Mouse (Mus musculus): Measurements from ENCODE around the gene Gal3st4. TPM values are rescaled to one million over a fixed set of nuclear protein-coding genes. Genes with fewer than 3 reads are reported as not detected.
A peak's percentile ranks its signal among the peaks of the same experiment; 100 is the strongest.

Gene Gal3st4
- polyA plus RNA-seq, 1 experiment from 2014 or later: 2.3 TPM

- H3K36me3 ChIP-seq (ENCODE audit: insufficient read depth, low read length): peaks cover 6% of the 10 kb centered on the region; the same call in 1 of the 2 replicates
- peak within 1 kb of the TSS; percentile 75 for H3K4me3 ChIP-seq (ENCODE audit: low read length)
- H3K27me3 ChIP-seq (ENCODE audit: insufficient read depth, low read length): no peaks in the 10 kb centered on the region
- H3K4me1 ChIP-seq (ENCODE audit: insufficient read depth, low read length): peaks cover 35% of the 10 kb centered on the region
- H3K4me2 ChIP-seq (replicated peaks; ENCODE audit: low read depth, low read length): peak within 1 kb of the TSS; percentile 77
- H3K9ac ChIP-seq (replicated peaks; ENCODE audit: low read length): peak within 1 kb of the TSS; percentile 76
- WGBS: under 1% methylated on average over 56 of the region's 56 CpGs
- peaks cover 5% of the 10 kb centered on the region; the same call in 1 of the 2 replicates for H3K9me3 ChIP-seq (ENCODE audit: low read length)
- peak within 1 kb of the TSS; percentile 9; the same call in 1 of the 2 replicates for H3K27ac ChIP-seq (ENCODE audit: low read length)
- ATAC-seq (ENCODE audit: low FRiP score, low TSS enrichment): peak; percentile 99
Measured at GRCm38 (mm10) chr5:138279585-138280424, 7.2 kb upstream of the Gal3st4 start, which contains the start of the genes Gm43720, Gpc2 and Stag3. TSS of gene Gm43720 (minus strand) at chr5:138279958. TSS of gene Gpc2 (minus strand) at chr5:138280005. TSS of gene Stag3 (plus strand) at chr5:138280240.

- Histone ChIP-seq H3K9me3 (ENCODE audit: low read length) (peaks cover 5% of the 10 kb centered on the region; the same call in 1 of the 2 replicates), H3K36me3 (ENCODE audit: insufficient read depth, low read length) (peaks cover 11% of the 10 kb centered on the region; the same call in 1 of the 2 replicates), H3K4me2 (replicated peaks; ENCODE audit: low read depth, low read length) (no peak overlapping the region), H3K27ac (ENCODE audit: low read length) (no peak overlapping the region), H3K4me1 (ENCODE audit: insufficient read depth, low read length) (peaks cover 38% of the 10 kb centered on the region), H3K4me3 (ENCODE audit: low read length) (no peak overlapping the region), H3K27me3 (ENCODE audit: insufficient read depth, low read length) (no peaks in the 10 kb centered on the region), H3K9ac (replicated peaks; ENCODE audit: low read length) (no peak overlapping the region)
- 88% methylated on average over 7 of the region's 7 CpGs for WGBS
- no peak for ATAC-seq (ENCODE audit: low FRiP score, low TSS enrichment)
Measured at GRCm38 (mm10) chr5:138277994-138278393, 5.4 kb upstream of the Gal3st4 start.

DNA sequence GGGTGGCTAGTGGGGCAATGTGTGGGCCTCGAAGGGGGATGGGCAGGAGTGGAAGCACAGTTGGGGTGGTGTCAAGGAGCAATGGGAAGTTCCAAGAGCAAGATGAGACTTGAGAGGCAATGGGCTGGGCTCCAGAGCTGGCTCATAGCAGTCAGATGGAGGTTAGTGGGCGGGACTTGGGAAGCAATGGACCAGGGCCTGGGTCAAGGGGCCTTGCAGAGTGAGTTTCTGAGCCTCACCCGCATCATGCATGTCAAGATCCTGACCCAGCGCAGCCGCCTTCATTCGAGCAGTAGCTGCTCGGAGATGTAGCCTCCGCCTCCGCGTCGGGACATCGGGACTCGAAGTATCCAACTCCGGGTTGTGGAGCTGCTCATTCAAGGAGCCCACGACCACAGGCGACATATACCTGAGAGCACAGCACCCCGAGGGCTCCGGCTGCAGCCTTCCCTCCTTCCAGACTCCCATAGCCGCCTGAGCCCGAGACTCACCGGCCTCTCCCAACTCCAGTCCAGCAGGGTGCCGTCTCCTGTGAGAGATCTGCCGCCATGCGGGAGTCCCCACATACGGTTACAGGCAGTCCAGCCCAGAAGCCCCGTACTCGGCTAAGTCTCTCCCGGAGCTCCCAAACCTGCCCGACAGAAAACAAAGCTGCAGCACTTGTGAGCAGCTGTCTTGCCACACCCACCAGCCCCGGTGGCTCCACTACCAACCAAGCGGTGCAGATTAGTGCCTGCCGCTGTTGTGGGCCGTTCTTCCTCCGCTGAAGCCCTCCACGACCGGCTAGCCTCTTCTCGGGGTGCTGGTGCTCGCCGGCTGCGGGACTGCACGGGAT, 2.8 kb upstream of the Gal3st4 start:
- peak overlapping the region; percentile 58 for H3K9ac ChIP-seq (replicated peaks; ENCODE audit: low read length)
- H3K4me3 ChIP-seq (ENCODE audit: low read length): peak overlapping the region; percentile 37
- H3K36me3 ChIP-seq (ENCODE audit: insufficient read depth, low read length): peaks cover 11% of the 10 kb centered on the region; the same call in 1 of the 2 replicates
- H3K27me3 ChIP-seq (ENCODE audit: insufficient read depth, low read length): no peaks in the 10 kb centered on the region
- H3K9me3 ChIP-seq (ENCODE audit: low read length): peaks cover 2% of the 10 kb centered on the region; the same call in 1 of the 2 replicates
- 17% methylated on average over 41 of the region's 41 CpGs for WGBS
- peak overlapping the region; percentile 59 for H3K4me2 ChIP-seq (replicated peaks; ENCODE audit: low read depth, low read length)
- peak overlapping the region; percentile 76 for H3K27ac ChIP-seq (ENCODE audit: low read length)
- no peak for ATAC-seq (ENCODE audit: low FRiP score, low TSS enrichment)
- peaks cover 47% of the 10 kb centered on the region for H3K4me1 ChIP-seq (ENCODE audit: insufficient read depth, low read length)

DNA sequence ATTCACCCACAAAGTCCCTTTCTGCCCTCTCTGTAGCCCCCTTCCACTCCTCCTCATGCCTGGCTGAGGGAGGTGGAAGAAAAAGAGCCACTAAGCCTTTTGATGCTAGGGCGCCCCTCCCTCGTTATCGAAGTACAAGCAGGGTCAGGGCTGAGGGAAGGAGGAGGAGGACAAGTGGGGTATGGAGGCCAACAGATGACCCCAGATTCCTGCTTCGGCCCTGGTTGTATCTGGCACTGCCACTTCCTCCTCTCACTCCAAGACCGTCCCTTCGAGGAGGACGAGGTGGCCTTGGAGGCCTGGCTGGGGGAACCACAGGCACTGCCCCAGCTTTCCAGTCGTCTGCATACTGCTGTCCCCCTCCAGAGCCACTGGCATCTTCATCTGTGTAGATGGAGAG, 1.5 kb upstream of the Gal3st4 start:
- Histone ChIP-seq H3K27me3 (ENCODE audit: insufficient read depth, low read length) (no peaks in the 10 kb centered on the region), H3K9me3 (ENCODE audit: low read length) (no peaks in the 10 kb centered on the region), H3K4me1 (ENCODE audit: insufficient read depth, low read length) (peaks cover 42% of the 10 kb centered on the region), H3K4me2 (replicated peaks; ENCODE audit: low read depth, low read length) (no peak overlapping the region), H3K9ac (replicated peaks; ENCODE audit: low read length) (no peak overlapping the region), H3K36me3 (ENCODE audit: insufficient read depth, low read length) (peaks cover 11% of the 10 kb centered on the region; the same call in 1 of the 2 replicates), H3K27ac (ENCODE audit: low read length) (no peak overlapping the region), H3K4me3 (ENCODE audit: low read length) (no peak overlapping the region)
- WGBS: 79% methylated on average over 8 of the region's 8 CpGs
- ATAC-seq (ENCODE audit: low FRiP score, low TSS enrichment): no peak

DNA sequence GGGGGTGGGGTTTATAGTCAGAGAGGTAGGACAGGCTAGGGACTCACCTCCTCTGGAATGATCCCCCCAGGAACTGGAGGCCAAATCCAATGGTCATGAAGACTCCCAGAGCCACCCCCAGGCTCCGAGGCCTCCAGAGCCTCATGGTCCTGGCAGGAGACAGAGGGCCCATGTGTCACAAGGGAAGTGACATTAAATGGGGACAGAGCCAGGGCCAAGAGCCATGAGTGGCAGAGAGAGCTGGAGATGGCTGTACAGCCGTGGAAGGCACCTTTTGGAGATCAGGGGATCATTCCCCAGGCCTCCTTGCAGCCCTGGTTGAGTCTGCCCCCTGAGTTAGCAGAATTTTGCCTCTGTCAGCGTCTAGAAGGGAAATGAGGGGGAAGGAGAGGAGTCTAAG, 1.4 kb downstream of the Gal3st4 start:
- Histone ChIP-seq H3K4me3 (ENCODE audit: low read length) (no peak overlapping the region), H3K4me1 (ENCODE audit: insufficient read depth, low read length) (peaks cover 27% of the 10 kb centered on the region), H3K9ac (replicated peaks; ENCODE audit: low read length) (no peak overlapping the region), H3K27ac (ENCODE audit: low read length) (no peak overlapping the region), H3K9me3 (ENCODE audit: low read length) (no peaks in the 10 kb centered on the region), H3K27me3 (ENCODE audit: insufficient read depth, low read length) (no peaks in the 10 kb centered on the region), H3K36me3 (ENCODE audit: insufficient read depth, low read length) (peaks cover 5% of the 10 kb centered on the region; the same call in 1 of the 2 replicates), H3K4me2 (replicated peaks; ENCODE audit: low read depth, low read length) (no peak overlapping the region)
- WGBS: 60% methylated on average over 3 of the region's 3 CpGs
- ATAC-seq (ENCODE audit: low FRiP score, low TSS enrichment): no peak

GRCm38 (mm10) chr5:138268980-138269379, 3.7 kb downstream of the Gal3st4 start:
- WGBS: 67% methylated on average over 4 of the region's 4 CpGs
- Histone ChIP-seq H3K27ac (ENCODE audit: low read length) (no peak overlapping the region), H3K9me3 (ENCODE audit: low read length) (no peaks in the 10 kb centered on the region), H3K9ac (replicated peaks; ENCODE audit: low read length) (no peak overlapping the region), H3K27me3 (ENCODE audit: insufficient read depth, low read length) (no peaks in the 10 kb centered on the region), H3K4me2 (replicated peaks; ENCODE audit: low read depth, low read length) (no peak overlapping the region), H3K36me3 (ENCODE audit: insufficient read depth, low read length) (peaks cover 8% of the 10 kb centered on the region; the same call in 1 of the 2 replicates), H3K4me1 (ENCODE audit: insufficient read depth, low read length) (peaks cover 20% of the 10 kb centered on the region), H3K4me3 (ENCODE audit: low read length) (no peak overlapping the region)
- ATAC-seq (ENCODE audit: low FRiP score, low TSS enrichment): no peak

DNA sequence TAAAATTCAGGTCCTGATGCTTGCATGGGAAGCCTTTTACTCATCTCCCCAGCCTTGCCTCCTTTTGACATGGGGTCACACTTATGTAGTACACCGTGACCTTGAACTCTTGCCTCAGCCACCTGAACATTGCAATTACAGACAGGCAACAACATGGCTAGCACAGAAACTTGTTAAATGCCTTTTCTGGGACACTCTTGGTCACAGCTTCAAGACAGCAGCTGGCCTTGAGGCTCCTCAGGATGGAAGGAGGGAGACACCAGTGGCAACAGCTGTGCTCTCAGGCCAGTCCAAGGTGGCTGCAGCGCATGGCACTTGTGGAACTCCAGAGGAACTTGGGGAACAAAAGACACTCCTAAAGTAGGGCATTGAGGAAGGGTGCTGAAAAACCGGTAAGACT, 5.5 kb downstream of the Gal3st4 start:
- Histone ChIP-seq H3K9me3 (ENCODE audit: low read length) (no peaks in the 10 kb centered on the region), H3K4me1 (ENCODE audit: insufficient read depth, low read length) (peaks cover 25% of the 10 kb centered on the region), H3K27ac (ENCODE audit: low read length) (no peak overlapping the region), H3K4me2 (replicated peaks; ENCODE audit: low read depth, low read length) (no peak overlapping the region), H3K4me3 (ENCODE audit: low read length) (no peak overlapping the region), H3K27me3 (ENCODE audit: insufficient read depth, low read length) (no peaks in the 10 kb centered on the region), H3K36me3 (ENCODE audit: insufficient read depth, low read length) (peaks cover 7% of the 10 kb centered on the region; the same call in 1 of the 2 replicates), H3K9ac (replicated peaks; ENCODE audit: low read length) (no peak overlapping the region)
- WGBS: 88% methylated on average over 3 of the region's 3 CpGs
- ATAC-seq (ENCODE audit: low FRiP score, low TSS enrichment): no peak

DNA sequence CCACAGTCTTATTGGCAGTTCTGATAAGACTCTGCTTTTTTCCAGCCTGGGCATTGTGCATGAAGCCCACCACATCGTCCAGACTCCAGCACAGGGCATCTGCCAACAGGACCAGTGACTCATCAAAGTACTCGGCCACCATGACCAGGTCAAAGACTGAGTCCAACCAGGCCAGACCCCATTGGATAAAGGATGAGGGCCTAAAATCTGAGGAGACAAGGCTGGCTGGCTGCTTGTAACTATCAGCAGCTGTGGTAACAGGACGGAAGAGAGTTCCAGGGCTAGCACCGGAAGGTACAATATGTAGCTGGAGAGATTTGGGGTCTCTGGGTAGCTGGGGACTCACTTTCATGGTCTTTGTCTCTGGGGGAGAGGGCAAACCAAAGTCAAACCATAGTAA, 6.9 kb downstream of the Gal3st4 start:
- no peaks in the 10 kb centered on the region for H3K9me3 ChIP-seq (ENCODE audit: low read length)
- ATAC-seq (ENCODE audit: low FRiP score, low TSS enrichment): no peak
- H3K36me3 ChIP-seq (ENCODE audit: insufficient read depth, low read length): peaks cover 19% of the 10 kb centered on the region
- H3K4me1 ChIP-seq (ENCODE audit: insufficient read depth, low read length): peaks cover 25% of the 10 kb centered on the region
- H3K4me2 ChIP-seq (replicated peaks; ENCODE audit: low read depth, low read length): no peak overlapping the region
- 94% methylated on average over 4 of the region's 4 CpGs for WGBS
- H3K27ac ChIP-seq (ENCODE audit: low read length): no peak overlapping the region
- H3K9ac ChIP-seq (replicated peaks; ENCODE audit: low read length): no peak overlapping the region
- H3K27me3 ChIP-seq (ENCODE audit: insufficient read depth, low read length): no peaks in the 10 kb centered on the region
- no peak overlapping the region for H3K4me3 ChIP-seq (ENCODE audit: low read length)

GRCm38 (mm10) chr5:138264207-138264578, 8.4 kb downstream of the Gal3st4 start:
- ATAC-seq (ENCODE audit: low FRiP score, low TSS enrichment): no peak
- peak overlapping the region; percentile 61 for H3K27ac ChIP-seq (ENCODE audit: low read length)
- peaks cover 25% of the 10 kb centered on the region for H3K4me1 ChIP-seq (ENCODE audit: insufficient read depth, low read length)
- no peaks in the 10 kb centered on the region for H3K9me3 ChIP-seq (ENCODE audit: low read length)
- H3K9ac ChIP-seq (replicated peaks; ENCODE audit: low read length): peak overlapping the region; percentile 96
- WGBS: 10% methylated on average over 6 of the region's 6 CpGs
- peak overlapping the region; percentile 98 for H3K4me2 ChIP-seq (replicated peaks; ENCODE audit: low read depth, low read length)
- peak overlapping the region; percentile 91 for H3K4me3 ChIP-seq (ENCODE audit: low read length)
- no peaks in the 10 kb centered on the region for H3K27me3 ChIP-seq (ENCODE audit: insufficient read depth, low read length)
- H3K36me3 ChIP-seq (ENCODE audit: insufficient read depth, low read length): peaks cover 32% of the 10 kb centered on the region

All from kidney, embryonic 16.5 days (tissue).